Mouse (Mus musculus): ENCODE data around the gene Hnrnpa1. TPM values are rescaled to one million over a fixed set of nuclear protein-coding genes. Genes with fewer than 3 reads are reported as not detected.
"Not testable (repeated sequence)": the region's sequence is repeated elsewhere in the genome, so short reads cannot be mapped to it uniquely, and the experiment has no call there.

Gene Hnrnpa1
- polyA plus RNA-seq, 1 experiment from 2014 or later: 1,180 TPM

GRCm38 (mm10) chr15:103257790-103258728, 17.8 kb downstream of the Hnrnpa1 start, which contains the start of gene Nfe2:
Nfe2 (minus strand) TSS chr15:103258403.
- H3K4me2 ChIP-seq (replicated peaks; ENCODE audit: low read depth, low read length): peak within 1 kb of the TSS; percentile 42
- H3K9ac ChIP-seq (ENCODE audit: low read depth, low read length): no peak within 1 kb of the TSS
- H3K9me3 ChIP-seq (ENCODE audit: control insufficient read depth, low read length): no peaks in the 10 kb centered on the region
- H3K4me3 ChIP-seq (ENCODE audit: low read length): peak within 1 kb of the TSS; percentile 12; the same call in 1 of the 2 replicates
- ATAC-seq (ENCODE audit: low FRiP score, low TSS enrichment): peak; percentile 65
- no peaks in the 10 kb centered on the region for H3K27me3 ChIP-seq (ENCODE audit: control insufficient read depth, insufficient read depth, low read length)
- H3K27ac ChIP-seq (ENCODE audit: low read depth, low read length): no peak within 1 kb of the TSS
- 9% methylated on average over 15 of the region's 15 CpGs for WGBS
- peaks cover 23% of the 10 kb centered on the region for H3K4me1 ChIP-seq (ENCODE audit: control insufficient read depth, insufficient read depth, low read length)
- no peaks in the 10 kb centered on the region for H3K36me3 ChIP-seq (ENCODE audit: control insufficient read depth, insufficient read depth, low read length)

- H3K9ac ChIP-seq (ENCODE audit: low read depth, low read length): no peak overlapping the region
- H3K27me3 ChIP-seq (ENCODE audit: control insufficient read depth, insufficient read depth, low read length): no peaks in the 10 kb centered on the region
- no peak overlapping the region for H3K4me3 ChIP-seq (ENCODE audit: low read length)
- no peak overlapping the region for H3K4me2 ChIP-seq (replicated peaks; ENCODE audit: low read depth, low read length)
- no peaks in the 10 kb centered on the region for H3K36me3 ChIP-seq (ENCODE audit: control insufficient read depth, insufficient read depth, low read length)
- H3K27ac ChIP-seq (ENCODE audit: low read depth, low read length): no peak overlapping the region
- peaks cover 23% of the 10 kb centered on the region for H3K4me1 ChIP-seq (ENCODE audit: control insufficient read depth, insufficient read depth, low read length)
- ATAC-seq (ENCODE audit: low FRiP score, low TSS enrichment): no peak
- no peaks in the 10 kb centered on the region for H3K9me3 ChIP-seq (ENCODE audit: control insufficient read depth, low read length)
- WGBS: 81% methylated on average over 5 of the region's 5 CpGs
Measured at GRCm38 (mm10) chr15:103259162-103259561, 18.9 kb downstream of the Hnrnpa1 start.

- peaks cover 15% of the 10 kb centered on the region for H3K4me1 ChIP-seq (ENCODE audit: control insufficient read depth, insufficient read depth, low read length)
- no peak for ATAC-seq (ENCODE audit: low FRiP score, low TSS enrichment)
- H3K4me3 ChIP-seq (ENCODE audit: low read length): no peak overlapping the region
- H3K27ac ChIP-seq (ENCODE audit: low read depth, low read length): no peak overlapping the region
- H3K36me3 ChIP-seq (ENCODE audit: control insufficient read depth, insufficient read depth, low read length): no peaks in the 10 kb centered on the region
- no peaks in the 10 kb centered on the region for H3K27me3 ChIP-seq (ENCODE audit: control insufficient read depth, insufficient read depth, low read length)
- no peak overlapping the region for H3K4me2 ChIP-seq (replicated peaks; ENCODE audit: low read depth, low read length)
- H3K9me3 ChIP-seq (ENCODE audit: control insufficient read depth, low read length): no peaks in the 10 kb centered on the region
- H3K9ac ChIP-seq (ENCODE audit: low read depth, low read length): no peak overlapping the region
- 74% methylated on average over 1 of the region's 1 CpGs for WGBS
Measured at GRCm38 (mm10) chr15:103259989-103260388, 19.8 kb downstream of the Hnrnpa1 start.

- no peak for ATAC-seq (ENCODE audit: low FRiP score, low TSS enrichment)
- WGBS: 90% methylated on average over 2 of the region's 2 CpGs
- H3K27ac ChIP-seq (ENCODE audit: low read depth, low read length): no peak overlapping the region
Measured at GRCm38 (mm10) chr15:103264794-103265193, 24.6 kb downstream of the Hnrnpa1 start.

GRCm38 (mm10) chr15:103268903-103269302, 28.7 kb downstream of the Hnrnpa1 start:
- H3K9me3 ChIP-seq (ENCODE audit: control insufficient read depth, low read length): no peaks in the 10 kb centered on the region
- no peaks in the 10 kb centered on the region for H3K4me1 ChIP-seq (ENCODE audit: control insufficient read depth, insufficient read depth, low read length)
- no peak overlapping the region for H3K4me2 ChIP-seq (replicated peaks; ENCODE audit: low read depth, low read length)
- ATAC-seq (ENCODE audit: low FRiP score, low TSS enrichment): no peak
- no peak overlapping the region for H3K27ac ChIP-seq (ENCODE audit: low read depth, low read length)
- no peak overlapping the region for H3K4me3 ChIP-seq (ENCODE audit: low read length)
- no peak overlapping the region for H3K9ac ChIP-seq (ENCODE audit: low read depth, low read length)
- 83% methylated on average over 4 of the region's 4 CpGs for WGBS
- H3K36me3 ChIP-seq (ENCODE audit: control insufficient read depth, insufficient read depth, low read length): no peaks in the 10 kb centered on the region
- no peaks in the 10 kb centered on the region for H3K27me3 ChIP-seq (ENCODE audit: control insufficient read depth, insufficient read depth, low read length)

More at GRCm38 (mm10) chr15:103264794-103265193, 24.6 kb downstream of the Hnrnpa1 start:
- Histone ChIP-seq H3K27me3 (ENCODE audit: control insufficient read depth, insufficient read depth, low read length) (no peaks in the 10 kb centered on the region), H3K4me2 (replicated peaks; ENCODE audit: low read depth, low read length) (no peak overlapping the region), H3K9ac (ENCODE audit: low read depth, low read length) (no peak overlapping the region), H3K4me3 (ENCODE audit: low read length) (no peak overlapping the region), H3K9me3 (ENCODE audit: control insufficient read depth, low read length) (no peaks in the 10 kb centered on the region), H3K4me1 (ENCODE audit: control insufficient read depth, insufficient read depth, low read length) (no peaks in the 10 kb centered on the region), H3K36me3 (ENCODE audit: control insufficient read depth, insufficient read depth, low read length) (no peaks in the 10 kb centered on the region)

GRCm38 (mm10) chr15:103272419-103273279, 32.4 kb downstream of the Hnrnpa1 start, which contains the start of gene Copz1:
Copz1 (plus strand) TSS chr15:103272714.
- H3K4me3 ChIP-seq (ENCODE audit: low read length): peak within 1 kb of the TSS; percentile 92
- H3K36me3 ChIP-seq (ENCODE audit: control insufficient read depth, insufficient read depth, low read length): no peaks in the 10 kb centered on the region
- no peak within 1 kb of the TSS for H3K27ac ChIP-seq (ENCODE audit: low read depth, low read length)
- no peaks in the 10 kb centered on the region for H3K27me3 ChIP-seq (ENCODE audit: control insufficient read depth, insufficient read depth, low read length)
- H3K4me2 ChIP-seq (replicated peaks; ENCODE audit: low read depth, low read length): peak within 1 kb of the TSS; percentile 68
- no peaks in the 10 kb centered on the region for H3K9me3 ChIP-seq (ENCODE audit: control insufficient read depth, low read length)
- ATAC-seq (ENCODE audit: low FRiP score, low TSS enrichment): peak; percentile 99
- peak within 1 kb of the TSS; percentile 85 for H3K9ac ChIP-seq (ENCODE audit: low read depth, low read length)
- under 1% methylated on average over 38 of the region's 38 CpGs for WGBS
- H3K4me1 ChIP-seq (ENCODE audit: control insufficient read depth, insufficient read depth, low read length): peaks cover 1% of the 10 kb centered on the region; the same call in 1 of the 2 replicates

- not testable (repeated sequence) for ATAC-seq (ENCODE audit: low FRiP score, low TSS enrichment); H3K9ac ChIP-seq (ENCODE audit: low read depth, low read length); H3K4me1 ChIP-seq (ENCODE audit: control insufficient read depth, insufficient read depth, low read length); H3K27me3 ChIP-seq (ENCODE audit: control insufficient read depth, insufficient read depth, low read length); H3K36me3 ChIP-seq (ENCODE audit: control insufficient read depth, insufficient read depth, low read length); H3K4me3 ChIP-seq (ENCODE audit: low read length); H3K9me3 ChIP-seq (ENCODE audit: control insufficient read depth, low read length); H3K27ac ChIP-seq (ENCODE audit: low read depth, low read length); H3K4me2 ChIP-seq (replicated peaks; ENCODE audit: low read depth, low read length)
- 95% methylated on average over 2 of the region's 3 CpGs for WGBS
Measured at GRCm38 (mm10) chr15:103275943-103276342, 35.7 kb downstream of the Hnrnpa1 start.

- no peak overlapping the region for H3K4me2 ChIP-seq (replicated peaks; ENCODE audit: low read depth, low read length)
- no peaks in the 10 kb centered on the region for H3K27me3 ChIP-seq (ENCODE audit: control insufficient read depth, insufficient read depth, low read length)
- H3K4me3 ChIP-seq (ENCODE audit: low read length): no peak overlapping the region
- H3K27ac ChIP-seq (ENCODE audit: low read depth, low read length): no peak overlapping the region
- ATAC-seq (ENCODE audit: low FRiP score, low TSS enrichment): no peak
- WGBS: 18% methylated on average over 7 of the region's 7 CpGs
- peaks cover 3% of the 10 kb centered on the region; the same call in 1 of the 2 replicates for H3K36me3 ChIP-seq (ENCODE audit: control insufficient read depth, insufficient read depth, low read length)
- H3K4me1 ChIP-seq (ENCODE audit: control insufficient read depth, insufficient read depth, low read length): peaks cover 4% of the 10 kb centered on the region; the same call in 1 of the 2 replicates
- no peaks in the 10 kb centered on the region for H3K9me3 ChIP-seq (ENCODE audit: control insufficient read depth, low read length)
- no peak overlapping the region; the same call in 1 of the 2 replicates for H3K9ac ChIP-seq (ENCODE audit: low read depth, low read length)
Measured at GRCm38 (mm10) chr15:103277949-103278348, 37.7 kb downstream of the Hnrnpa1 start.

All from kidney, embryonic 14.5 days (tissue).